In genomic region chr16:30038663-30039593, GRCm38 (mm10) we compare ENCODE assay signal across 8 mouse cellular contexts. TPM values are rescaled to one million over a fixed set of nuclear protein-coding genes. Genes with fewer than 3 reads are reported as not detected.
DNase-seq lines count a peak whose midpoint lies in the region; ATAC-seq and TF ChIP-seq lines count a peak whose summit lies in the region.

No protein-coding gene starts in this region.

- H3K27me3 ChIP-seq in neural tube, embryonic 11.5 days (ENCODE audit: control insufficient read depth, insufficient read depth, low read length): peaks cover 11% of the 10 kb centered on the region; the same call in 1 of the 2 replicates
- H3K27me3 ChIP-seq in midbrain, embryonic 11.5 days (ENCODE audit: control insufficient read depth, insufficient read depth, low read length): peaks cover 16% of the 10 kb centered on the region; the same call in 1 of the 2 replicates
- H3K27me3 ChIP-seq in stomach, postnatal 0 days (ENCODE audit: control insufficient read depth, insufficient read depth, low read length): no peaks in the 10 kb centered on the region

- H3K9me3 ChIP-seq in neural tube, embryonic 11.5 days (ENCODE audit: control insufficient read depth, low read length): no peaks in the 10 kb centered on the region
- H3K9me3 ChIP-seq in midbrain, embryonic 11.5 days (ENCODE audit: control insufficient read depth, low read length): no peaks in the 10 kb centered on the region
- H3K9me3 ChIP-seq in stomach, postnatal 0 days (ENCODE audit: control insufficient read depth, low read length): no peaks in the 10 kb centered on the region

- DNase-seq in neural tube, embryonic 11.5 days (ENCODE audit: low spot score): peak; percentile 29
- DNase-seq in neural tube, embryonic 10.5 days (ENCODE audit: extremely low spot score, low spot score): no peak
- no peak for DNase-seq in midbrain, embryonic 11.5 days (ENCODE audit: low spot score, missing footprints)
- DNase-seq in stomach, postnatal 0 days (ENCODE audit: low spot score): peak; percentile 70
- DNase-seq in cerebellum, postnatal 36 days: no peak
- no peak for DNase-seq in adrenal gland, postnatal 4 days (ENCODE audit: low spot score in 2 of 2)
- no peak for DNase-seq in adrenal gland, adult 18-20 months (ENCODE audit: low spot score in 2 of 2)

- TF ChIP-seq CTCF in stomach, postnatal 0 days (IDR thresholded peaks at IDR 0.05; ENCODE audit: low read depth): peak; percentile 26

- TF ChIP-seq EP300 in stomach, postnatal 0 days (optimal IDR thresholded peaks at IDR 0.05): no peak

- 8% methylated on average over 15 of the region's 17 CpGs for WGBS in neural tube, embryonic 11.5 days
- 13% methylated on average over 15 of the region's 17 CpGs for WGBS in midbrain, embryonic 11.5 days
- WGBS in stomach, postnatal 0 days: 51% methylated on average over 14 of the region's 17 CpGs

- no peaks in the 10 kb centered on the region for H3K36me3 ChIP-seq in neural tube, embryonic 11.5 days (ENCODE audit: control insufficient read depth, insufficient read depth, low read length)
- H3K36me3 ChIP-seq in midbrain, embryonic 11.5 days (ENCODE audit: control insufficient read depth, insufficient read depth, low read length): no peaks in the 10 kb centered on the region
- no peaks in the 10 kb centered on the region for H3K36me3 ChIP-seq in stomach, postnatal 0 days (ENCODE audit: control insufficient read depth, insufficient read depth, low read length)

- no peak overlapping the region for H3K27ac ChIP-seq in neural tube, embryonic 11.5 days (ENCODE audit: low read depth, low read length)
- no peak overlapping the region for H3K27ac ChIP-seq in midbrain, embryonic 11.5 days (ENCODE audit: low read depth, low read length)
- H3K27ac ChIP-seq in stomach, postnatal 0 days (replicated peaks): no peak overlapping the region

- no peak overlapping the region for H3K9ac ChIP-seq in neural tube, embryonic 11.5 days (ENCODE audit: low read length)
- no peak overlapping the region for H3K9ac ChIP-seq in midbrain, embryonic 11.5 days (ENCODE audit: low read length)
- no peak overlapping the region for H3K9ac ChIP-seq in stomach, postnatal 0 days (ENCODE audit: low read length)

- ATAC-seq in neural tube, embryonic 11.5 days (ENCODE audit: insufficient read depth, low FRiP score, low TSS enrichment): no peak
- peak; percentile 80 for ATAC-seq in granulocyte monocyte progenitor cell, adult 5-6 weeks (replicated peaks; ENCODE audit: poor library complexity, severe bottlenecking)
- peak; percentile 54; the same call in 1 of the 2 replicates for ATAC-seq in midbrain, embryonic 11.5 days (ENCODE audit: low FRiP score)
- peak; percentile 76 for ATAC-seq in stomach, postnatal 0 days (ENCODE audit: low FRiP score, low TSS enrichment)

- H3K4me1 ChIP-seq in neural tube, embryonic 11.5 days (ENCODE audit: control insufficient read depth, insufficient read depth, low read length): peaks cover 7% of the 10 kb centered on the region
- peaks cover 6% of the 10 kb centered on the region; the same call in 1 of the 2 replicates for H3K4me1 ChIP-seq in midbrain, embryonic 11.5 days (ENCODE audit: control insufficient read depth, insufficient read depth, low read length)
- H3K4me1 ChIP-seq in stomach, postnatal 0 days (replicated peaks; ENCODE audit: control insufficient read depth, insufficient read depth): peaks cover 11% of the 10 kb centered on the region

- H3K4me3 ChIP-seq in neural tube, embryonic 11.5 days (ENCODE audit: low read depth, low read length): no peak overlapping the region
- no peak overlapping the region for H3K4me3 ChIP-seq in midbrain, embryonic 11.5 days (ENCODE audit: low read depth, low read length)
- H3K4me3 ChIP-seq in stomach, postnatal 0 days (ENCODE audit: low read depth, low read length): no peak overlapping the region

- H3K4me2 ChIP-seq in neural tube, embryonic 11.5 days (ENCODE audit: low read depth): no peak overlapping the region; the same call in 1 of the 2 replicates
- no peak overlapping the region for H3K4me2 ChIP-seq in midbrain, embryonic 11.5 days
- H3K4me2 ChIP-seq in stomach, postnatal 0 days (replicated peaks; ENCODE audit: low read depth): peak overlapping the region; percentile 3; the same call in 1 of the 2 replicates

RNA-seq across cellular contexts. Expression of gene Hes1, which starts 25.3 kb away (rescaled TPM):
- polyA plus RNA-seq in neural tube, embryonic 11.5 days (2014; fragmentation: Nextera tagmentation; extraction: Ambion mirVana): 56.8 and 57.3 TPM in 2 replicates
- not detected in 2 replicates for total RNA-seq in granulocyte monocyte progenitor cell, adult 5-6 weeks (2014; fragmentation: Nextera tagmentation)
- not detected in 2 replicates for total RNA-seq in granulocyte monocyte progenitor cell, adult 5-6 weeks (2017)
- polyA plus RNA-seq in midbrain, embryonic 11.5 days (2014; fragmentation: Nextera tagmentation; extraction: Ambion mirVana): 30.4 and 33.6 TPM in 2 replicates
- 66.2 and 73.1 TPM in 2 replicates for polyA plus RNA-seq in stomach, postnatal 0 days (2015; fragmentation: Nextera tagmentation; extraction: Ambion mirVana)
- 10 to 100 TPM; 31.4 to 39.1 TPM for total RNA-seq in adrenal gland, postnatal 4 days (2021)
- total RNA-seq in adrenal gland, adult 18-20 months (2021): 10 to 100 TPM; 21.0 to 31.1 TPM

Comparison
In these comparisons a context has a peak if more than half of its experiments do, and no peak if none do; other contexts are left out.
1. DNase-seq: peak in neural tube, embryonic 11.5 days (single experiment) and stomach, postnatal 0 days (single experiment); none in neural tube, embryonic 10.5 days (single experiment), midbrain, embryonic 11.5 days (single experiment), cerebellum, postnatal 36 days (0 of 2), adrenal gland, postnatal 4 days (0 of 2) and adrenal gland, adult 18-20 months (0 of 2).
2. RNA of gene Hes1, which starts 25.3 kb away (total RNA-seq): 31.4 to 39.1 TPM in adrenal gland, postnatal 4 days and 21.0 to 31.1 TPM in adrenal gland, adult 18-20 months; not detected in granulocyte monocyte progenitor cell, adult 5-6 weeks; every median in the first group is over 10 times any median in the second.